Mouse (Mus musculus) cerebellum, adult 2 months (tissue): ENCODE measurements at regions not wholly inside any gene's neighbourhood (a gene's known extent, or its start where the extent isn't known, plus 50 kb on each side); places are given as distances from the start of the nearest gene placed in this dataset.

Source experiments
- CTCF ChIP-seq: fragments of 200-500 bp; IDR thresholded peaks from 2 replicates; pipeline ENCODE4 v1.5.1; 2011; ENCODE audit warnings: low read depth, mild to moderate bottlenecking, control low read depth, low read length, moderate library complexity, borderline replicate concordance; ENCODE audit not compliant: insufficient read depth
- POLR2A ChIP-seq: fragments of 200-500 bp; IDR thresholded peaks from 2 replicates; pipeline ENCODE4 v1.6.1; 2011; ENCODE audit warnings: low read length, control low read depth, borderline replicate concordance; ENCODE audit not compliant: insufficient read depth

GRCm38 (mm10) chr2:73973774-73974173 lies 62.6 kb upstream of the Atp5g3 start:
- no peak for TF ChIP-seq CTCF
- no peak for TF ChIP-seq POLR2A
